Mouse (Mus musculus): Measurements from ENCODE around the gene Dnaja2. TPM values are rescaled to one million over a fixed set of nuclear protein-coding genes. Genes with fewer than 3 reads are reported as not detected.

The Dnaja2 gene
- polyA plus RNA-seq, 1 experiment from 2014 or later = 160 TPM

GRCm38 (mm10) chr8:85551934-85552333 is 3.2 kb downstream of the Dnaja2 start:
- Histone ChIP-seq H3K27ac (no peak overlapping the region), H3K36me3 (peaks cover 53% of the 10 kb centered on the region), H3K4me2 (no peak overlapping the region), H3K9me3 (no peaks in the 10 kb centered on the region), H3K9ac (no peak overlapping the region), H3K27me3 (no peaks in the 10 kb centered on the region), H3K4me1 (no peaks in the 10 kb centered on the region; the same call in 1 of the 2 replicates), H3K4me3 (no peak overlapping the region)
- WGBS = 85% methylated on average over 1 of the region's 1 CpGs
- no peak for ATAC-seq (ENCODE audit: borderline replicate concordance, extremely low read depth, low FRiP score, low TSS enrichment)

DNA sequence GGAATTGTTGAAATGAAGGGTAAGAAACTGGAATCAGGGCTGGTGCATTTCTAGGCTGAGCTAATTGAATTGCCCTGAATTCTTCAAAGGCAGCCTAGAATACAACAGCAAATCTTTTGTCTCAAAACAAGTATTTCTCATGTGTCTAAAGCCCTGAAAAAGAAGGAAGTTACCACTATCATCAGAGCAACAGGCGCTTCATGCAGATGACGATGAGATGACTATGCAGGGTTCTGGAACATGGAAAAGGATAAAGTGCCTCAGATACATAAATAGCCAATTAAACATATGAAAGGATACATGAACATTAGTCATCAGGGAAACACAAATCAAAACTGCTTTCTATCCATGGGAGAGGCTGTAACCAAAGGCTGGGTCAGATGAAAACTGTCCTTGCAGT is 18.8 kb downstream of the Dnaja2 start:
- Histone ChIP-seq H3K4me1 (no peaks in the 10 kb centered on the region), H3K36me3 (peaks cover 52% of the 10 kb centered on the region), H3K4me2 (no peak overlapping the region), H3K9me3 (no peaks in the 10 kb centered on the region), H3K27me3 (no peaks in the 10 kb centered on the region), H3K9ac (no peak overlapping the region), H3K4me3 (no peak overlapping the region), H3K27ac (no peak overlapping the region)
- ATAC-seq (ENCODE audit: borderline replicate concordance, extremely low read depth, low FRiP score, low TSS enrichment) = no peak
- WGBS = 99% methylated on average over 2 of the region's 2 CpGs

DNA sequence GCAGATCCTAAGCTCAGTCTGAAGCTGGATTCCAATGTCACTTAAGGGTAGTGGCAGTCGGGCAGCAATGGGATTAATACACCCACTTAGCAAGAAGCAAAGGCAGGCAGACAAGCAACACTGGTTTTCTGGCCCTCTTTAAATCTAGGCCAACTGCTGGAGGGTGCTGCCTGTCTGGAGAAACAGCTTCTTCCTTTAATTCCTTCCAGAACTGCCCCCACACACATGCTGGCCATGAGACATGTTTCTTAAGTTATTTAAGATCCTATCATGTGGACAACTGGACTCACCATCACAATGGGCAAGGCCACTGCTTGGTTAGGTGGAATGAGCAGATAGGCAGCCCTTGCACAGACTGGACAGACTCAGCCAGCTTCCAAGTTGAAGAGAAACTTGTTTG is 21.0 kb downstream of the Dnaja2 start:
- Histone ChIP-seq H3K27me3 (no peaks in the 10 kb centered on the region), H3K4me2 (no peak overlapping the region), H3K9ac (no peak overlapping the region), H3K27ac (no peak overlapping the region; the same call in 1 of the 2 replicates), H3K4me1 (no peaks in the 10 kb centered on the region), H3K4me3 (no peak overlapping the region), H3K9me3 (no peaks in the 10 kb centered on the region), H3K36me3 (peaks cover 41% of the 10 kb centered on the region)
- WGBS = 64% methylated on average over 1 of the region's 1 CpGs
- no peak for ATAC-seq (ENCODE audit: borderline replicate concordance, extremely low read depth, low FRiP score, low TSS enrichment)

DNA sequence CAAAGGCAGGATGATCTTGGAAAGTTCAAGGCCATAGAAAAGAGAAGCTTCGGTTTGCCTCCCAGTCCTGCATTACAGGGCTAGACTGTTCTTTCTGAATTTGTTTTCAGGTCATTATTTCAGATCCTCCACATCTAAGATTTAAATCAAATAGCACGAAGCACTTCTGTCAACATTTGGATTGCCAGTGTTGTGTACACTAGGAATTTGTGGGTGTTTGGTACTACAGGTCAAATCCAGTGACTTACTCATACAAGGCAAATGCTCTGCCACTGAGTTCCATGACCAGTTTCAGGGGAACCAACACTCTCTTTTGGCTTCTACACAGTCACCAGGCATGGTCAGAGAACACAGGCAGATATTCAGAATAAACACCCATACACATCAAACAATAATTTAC is 21.7 kb downstream of the Dnaja2 start:
- Histone ChIP-seq H3K4me1 (no peaks in the 10 kb centered on the region), H3K27me3 (no peaks in the 10 kb centered on the region), H3K9ac (no peak overlapping the region), H3K36me3 (peaks cover 33% of the 10 kb centered on the region), H3K27ac (no peak overlapping the region), H3K4me2 (no peak overlapping the region), H3K9me3 (no peaks in the 10 kb centered on the region), H3K4me3 (no peak overlapping the region)
- WGBS = 65% methylated on average over 2 of the region's 2 CpGs
- no peak for ATAC-seq (ENCODE audit: borderline replicate concordance, extremely low read depth, low FRiP score, low TSS enrichment)

DNA sequence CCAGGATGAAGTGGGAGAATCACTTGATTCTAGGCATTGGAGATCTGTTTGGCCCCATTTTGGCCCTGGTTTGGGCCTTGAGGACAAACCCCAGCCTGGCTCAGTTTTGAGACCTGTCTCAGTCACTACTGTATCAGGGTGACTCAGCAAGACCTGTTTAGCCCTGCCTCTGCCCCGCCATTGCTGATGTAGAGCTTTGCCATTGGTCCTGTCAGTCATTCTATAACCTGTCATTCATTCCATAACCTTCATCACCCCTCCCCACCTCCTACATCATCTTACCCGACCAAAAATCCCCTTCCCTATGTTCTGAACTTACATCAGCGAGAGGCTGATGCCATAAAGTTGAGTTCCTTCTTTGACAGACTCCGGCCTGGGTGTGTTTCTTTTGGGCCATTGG is 22.3 kb downstream of the Dnaja2 start:
- Histone ChIP-seq H3K4me1 (no peaks in the 10 kb centered on the region), H3K4me3 (no peak overlapping the region), H3K9ac (no peak overlapping the region), H3K9me3 (no peaks in the 10 kb centered on the region), H3K27me3 (no peaks in the 10 kb centered on the region), H3K27ac (no peak overlapping the region), H3K4me2 (no peak overlapping the region), H3K36me3 (peaks cover 27% of the 10 kb centered on the region)
- ATAC-seq (ENCODE audit: borderline replicate concordance, extremely low read depth, low FRiP score, low TSS enrichment) = no peak
- WGBS = 80% methylated on average over 4 of the region's 4 CpGs

GRCm38 (mm10) chr8:85531471-85531870 is 23.7 kb downstream of the Dnaja2 start:
- WGBS = 75% methylated on average over 3 of the region's 3 CpGs

DNA sequence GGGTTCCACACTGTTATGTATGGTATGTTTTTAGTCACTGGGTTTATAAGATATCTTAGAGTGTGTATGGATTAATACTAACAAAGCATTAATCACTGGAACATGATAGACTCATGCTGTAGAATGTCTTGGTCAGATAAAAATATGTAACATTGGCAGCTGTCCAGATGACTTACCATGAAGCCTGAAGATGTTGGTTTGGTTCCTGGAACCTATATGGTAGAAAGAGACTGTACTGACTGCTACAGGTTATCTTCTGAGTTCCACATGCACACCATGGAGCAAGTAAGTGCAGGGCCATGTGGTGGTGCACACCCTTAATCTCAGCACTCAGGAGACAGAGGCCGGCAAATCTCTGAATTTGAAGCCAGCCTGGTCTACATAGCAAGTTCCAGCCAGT is 24.4 kb downstream of the Dnaja2 start:
- Histone ChIP-seq H3K4me2 (no peak overlapping the region), H3K4me1 (no peaks in the 10 kb centered on the region), H3K4me3 (no peak overlapping the region), H3K27me3 (no peaks in the 10 kb centered on the region), H3K9ac (no peak overlapping the region), H3K27ac (no peak overlapping the region), H3K9me3 (no peaks in the 10 kb centered on the region), H3K36me3 (peaks cover 7% of the 10 kb centered on the region; the same call in 1 of the 2 replicates)
- 93% methylated on average over 1 of the region's 1 CpGs for whole genome bisulfite sequencing
- no peak for ATAC-seq (ENCODE audit: borderline replicate concordance, extremely low read depth, low FRiP score, low TSS enrichment)

More at GRCm38 (mm10) chr8:85531471-85531870, 23.7 kb downstream of the Dnaja2 start:
- Histone ChIP-seq H3K4me3 (no peak overlapping the region), H3K9me3 (no peaks in the 10 kb centered on the region), H3K27ac (no peak overlapping the region), H3K36me3 (peaks cover 14% of the 10 kb centered on the region), H3K4me2 (no peak overlapping the region), H3K4me1 (no peaks in the 10 kb centered on the region), H3K9ac (no peak overlapping the region), H3K27me3 (no peaks in the 10 kb centered on the region)
- no peak for ATAC-seq (ENCODE audit: borderline replicate concordance, extremely low read depth, low FRiP score, low TSS enrichment)

DNA sequence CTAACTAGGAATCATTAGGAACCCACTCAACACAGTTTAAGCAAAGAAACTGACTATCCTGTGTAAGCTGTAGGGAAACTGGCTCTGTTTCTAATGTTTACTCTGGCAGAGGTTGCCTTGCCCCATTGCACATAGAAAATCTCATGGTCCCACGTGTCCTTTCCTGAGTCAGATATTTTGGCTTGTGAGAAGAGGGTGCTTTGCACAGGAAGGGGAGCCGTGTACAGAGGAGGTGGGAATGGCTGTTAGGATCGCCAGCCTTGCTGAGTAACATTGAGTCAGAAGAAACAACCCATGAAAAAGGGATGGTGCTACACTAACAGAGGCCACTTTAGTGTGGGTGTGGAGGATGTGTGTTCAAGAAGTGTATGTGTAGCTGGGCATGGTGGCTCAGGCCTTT is 26.2 kb downstream of the Dnaja2 start:
- no peaks in the 10 kb centered on the region for H3K27me3 ChIP-seq
- 51% methylated on average over 3 of the region's 3 CpGs for WGBS
- no peak for ATAC-seq (ENCODE audit: borderline replicate concordance, extremely low read depth, low FRiP score, low TSS enrichment)
- H3K9me3 ChIP-seq = no peaks in the 10 kb centered on the region
- no peaks in the 10 kb centered on the region for H3K36me3 ChIP-seq
- no peak overlapping the region for H3K4me3 ChIP-seq
- H3K4me1 ChIP-seq = no peaks in the 10 kb centered on the region
- no peak overlapping the region for H3K4me2 ChIP-seq
- H3K9ac ChIP-seq = no peak overlapping the region
- no peak overlapping the region for H3K27ac ChIP-seq

- no peak for ATAC-seq (ENCODE audit: borderline replicate concordance, extremely low read depth, low FRiP score, low TSS enrichment)
- Histone ChIP-seq H3K36me3 (peaks cover 10% of the 10 kb centered on the region), H3K4me3 (no peak overlapping the region), H3K9ac (no peak overlapping the region), H3K9me3 (no peaks in the 10 kb centered on the region), H3K27me3 (no peaks in the 10 kb centered on the region), H3K27ac (no peak overlapping the region), H3K4me2 (no peak overlapping the region), H3K4me1 (no peaks in the 10 kb centered on the region)
- 28% methylated on average over 6 of the region's 6 CpGs for whole genome bisulfite sequencing
Observed at GRCm38 (mm10) chr8:85526105-85526504, 29.0 kb downstream of the Dnaja2 start.

- H3K4me2 ChIP-seq = no peak overlapping the region
- no peak overlapping the region for H3K27ac ChIP-seq
- WGBS = 90% methylated on average over 7 of the region's 7 CpGs
- no peaks in the 10 kb centered on the region for H3K27me3 ChIP-seq
- ATAC-seq (ENCODE audit: borderline replicate concordance, extremely low read depth, low FRiP score, low TSS enrichment) = no peak
- no peak overlapping the region for H3K4me3 ChIP-seq
- no peaks in the 10 kb centered on the region for H3K9me3 ChIP-seq
- H3K9ac ChIP-seq = no peak overlapping the region
- peaks cover 15% of the 10 kb centered on the region for H3K36me3 ChIP-seq
- H3K4me1 ChIP-seq = no peaks in the 10 kb centered on the region
Observed at GRCm38 (mm10) chr8:85524086-85524485, 31.1 kb downstream of the Dnaja2 start.

GRCm38 (mm10) chr8:85521332-85521731 is 33.8 kb downstream of the Dnaja2 start:
- no peak for ATAC-seq (ENCODE audit: borderline replicate concordance, extremely low read depth, low FRiP score, low TSS enrichment)
- Histone ChIP-seq H3K27me3 (no peaks in the 10 kb centered on the region), H3K4me2 (no peak overlapping the region), H3K4me3 (no peak overlapping the region), H3K9me3 (no peaks in the 10 kb centered on the region), H3K9ac (no peak overlapping the region), H3K27ac (no peak overlapping the region), H3K4me1 (no peaks in the 10 kb centered on the region), H3K36me3 (peaks cover 15% of the 10 kb centered on the region)
- 89% methylated on average over 8 of the region's 8 CpGs for WGBS

- Histone ChIP-seq H3K27me3 (no peaks in the 10 kb centered on the region), H3K9ac (no peak overlapping the region), H3K4me3 (no peak overlapping the region), H3K4me1 (no peaks in the 10 kb centered on the region), H3K4me2 (no peak overlapping the region), H3K9me3 (no peaks in the 10 kb centered on the region), H3K36me3 (peaks cover 15% of the 10 kb centered on the region), H3K27ac (no peak overlapping the region)
- WGBS = 81% methylated on average over 4 of the region's 4 CpGs
- ATAC-seq (ENCODE audit: borderline replicate concordance, extremely low read depth, low FRiP score, low TSS enrichment) = no peak
Observed at GRCm38 (mm10) chr8:85520586-85520985, 34.6 kb downstream of the Dnaja2 start.

GRCm38 (mm10) chr8:85517956-85518355 is 37.2 kb downstream of the Dnaja2 start:
- no peaks in the 10 kb centered on the region for H3K27me3 ChIP-seq
- peaks cover 11% of the 10 kb centered on the region for H3K36me3 ChIP-seq
- H3K9me3 ChIP-seq = no peaks in the 10 kb centered on the region
- H3K9ac ChIP-seq = no peak overlapping the region
- no peaks in the 10 kb centered on the region for H3K4me1 ChIP-seq
- no peak overlapping the region for H3K4me2 ChIP-seq
- no peak for ATAC-seq (ENCODE audit: borderline replicate concordance, extremely low read depth, low FRiP score, low TSS enrichment)
- no peak overlapping the region for H3K4me3 ChIP-seq
- no peak overlapping the region for H3K27ac ChIP-seq
- 85% methylated on average over 10 of the region's 10 CpGs for WGBS
